Mouse (Mus musculus): Measurements from ENCODE around the gene Ubap1l. TPM values are rescaled to one million over a fixed set of nuclear protein-coding genes. Genes with fewer than 3 reads are reported as not detected.
"Not testable (repeated sequence)": the region's sequence is repeated elsewhere in the genome, so short reads cannot be mapped to it uniquely, and the experiment has no call there.

The Ubap1l gene
- polyA plus RNA-seq, 1 experiment from 2014 or later = 0.62 TPM

GRCm38 (mm10) chr9:65345439-65345838, 15.4 kb upstream of the Ubap1l start:
- not testable (repeated sequence) for ATAC-seq (ENCODE audit: low FRiP score, low TSS enrichment); H3K36me3 ChIP-seq (ENCODE audit: control insufficient read depth, insufficient read depth, low read length); H3K9me3 ChIP-seq (ENCODE audit: control insufficient read depth, low read length); H3K27me3 ChIP-seq (ENCODE audit: control insufficient read depth, insufficient read depth, low read length)
- peak overlapping the region; percentile 73 for H3K4me2 ChIP-seq (replicated peaks; ENCODE audit: low read depth, low read length)
- peak overlapping the region; percentile 83; the same call in 1 of the 2 replicates for H3K9ac ChIP-seq (ENCODE audit: low read depth, low read length)
- H3K4me3 ChIP-seq (ENCODE audit: low read length) = peak overlapping the region; percentile 78
- WGBS = 76% methylated on average over 11 of the region's 11 CpGs
- peak overlapping the region; percentile 94 for H3K27ac ChIP-seq (ENCODE audit: low read depth, low read length)
- peaks cover 11% of the 10 kb centered on the region for H3K4me1 ChIP-seq (ENCODE audit: control insufficient read depth, insufficient read depth, low read length)

GRCm38 (mm10) chr9:65345854-65346475, 14.9 kb upstream of the Ubap1l start, which contains the start of gene Pdcd7:
TSS of gene Pdcd7 (plus strand) at chr9:65346104.
- peak within 1 kb of the TSS; percentile 78 for H3K4me3 ChIP-seq (ENCODE audit: low read length)
- H3K27me3 ChIP-seq (ENCODE audit: control insufficient read depth, insufficient read depth, low read length) = no peaks in the 10 kb centered on the region
- peaks cover 13% of the 10 kb centered on the region for H3K4me1 ChIP-seq (ENCODE audit: control insufficient read depth, insufficient read depth, low read length)
- peak; percentile 93 for ATAC-seq (ENCODE audit: low FRiP score, low TSS enrichment)
- WGBS = under 1% methylated on average over 38 of the region's 59 CpGs
- H3K9ac ChIP-seq (ENCODE audit: low read depth, low read length) = peak within 1 kb of the TSS; percentile 83
- H3K4me2 ChIP-seq (replicated peaks; ENCODE audit: low read depth, low read length) = peak within 1 kb of the TSS; percentile 73
- peaks cover 4% of the 10 kb centered on the region; the same call in 1 of the 2 replicates for H3K9me3 ChIP-seq (ENCODE audit: control insufficient read depth, low read length)
- no peaks in the 10 kb centered on the region for H3K36me3 ChIP-seq (ENCODE audit: control insufficient read depth, insufficient read depth, low read length)
- H3K27ac ChIP-seq (ENCODE audit: low read depth, low read length) = peak within 1 kb of the TSS; percentile 94

GRCm38 (mm10) chr9:65346476-65347111, 14.2 kb upstream of the Ubap1l start:
- ATAC-seq (ENCODE audit: low FRiP score, low TSS enrichment) = peak; percentile 79
- H3K27ac ChIP-seq (ENCODE audit: low read depth, low read length) = peak overlapping the region; percentile 94
- peak overlapping the region; percentile 83 for H3K9ac ChIP-seq (ENCODE audit: low read depth, low read length)
- H3K4me3 ChIP-seq (ENCODE audit: low read length) = peak overlapping the region; percentile 78
- H3K4me2 ChIP-seq (replicated peaks; ENCODE audit: low read depth, low read length) = peak overlapping the region; percentile 73
- H3K27me3 ChIP-seq (ENCODE audit: control insufficient read depth, insufficient read depth, low read length) = no peaks in the 10 kb centered on the region
- H3K4me1 ChIP-seq (ENCODE audit: control insufficient read depth, insufficient read depth, low read length) = peaks cover 14% of the 10 kb centered on the region
- under 1% methylated on average over 72 of the region's 77 CpGs for WGBS
- peaks cover 4% of the 10 kb centered on the region; the same call in 1 of the 2 replicates for H3K9me3 ChIP-seq (ENCODE audit: control insufficient read depth, low read length)
- H3K36me3 ChIP-seq (ENCODE audit: control insufficient read depth, insufficient read depth, low read length) = no peaks in the 10 kb centered on the region

- H3K4me2 ChIP-seq (replicated peaks; ENCODE audit: low read depth, low read length) = peak overlapping the region; percentile 73
- no peak for ATAC-seq (ENCODE audit: low FRiP score, low TSS enrichment)
- H3K9ac ChIP-seq (ENCODE audit: low read depth, low read length) = peak overlapping the region; percentile 83
- H3K4me1 ChIP-seq (ENCODE audit: control insufficient read depth, insufficient read depth, low read length) = peaks cover 14% of the 10 kb centered on the region
- H3K9me3 ChIP-seq (ENCODE audit: control insufficient read depth, low read length) = peaks cover 4% of the 10 kb centered on the region; the same call in 1 of the 2 replicates
- H3K4me3 ChIP-seq (ENCODE audit: low read length) = peak overlapping the region; percentile 78
- H3K27ac ChIP-seq (ENCODE audit: low read depth, low read length) = peak overlapping the region; percentile 94
- H3K36me3 ChIP-seq (ENCODE audit: control insufficient read depth, insufficient read depth, low read length) = no peaks in the 10 kb centered on the region
- no peaks in the 10 kb centered on the region for H3K27me3 ChIP-seq (ENCODE audit: control insufficient read depth, insufficient read depth, low read length)
- WGBS = 45% methylated on average over 8 of the region's 8 CpGs
Measured at GRCm38 (mm10) chr9:65347112-65347850, 13.6 kb upstream of the Ubap1l start.

GRCm38 (mm10) chr9:65353251-65353650, 7.6 kb upstream of the Ubap1l start:
- WGBS = 90% methylated on average over 5 of the region's 5 CpGs
- H3K9ac ChIP-seq (ENCODE audit: low read depth, low read length) = no peak overlapping the region
- peaks cover 2% of the 10 kb centered on the region; the same call in 1 of the 2 replicates for H3K4me1 ChIP-seq (ENCODE audit: control insufficient read depth, insufficient read depth, low read length)
- peaks cover 29% of the 10 kb centered on the region for H3K36me3 ChIP-seq (ENCODE audit: control insufficient read depth, insufficient read depth, low read length)
- no peaks in the 10 kb centered on the region for H3K9me3 ChIP-seq (ENCODE audit: control insufficient read depth, low read length)
- no peak overlapping the region for H3K4me2 ChIP-seq (replicated peaks; ENCODE audit: low read depth, low read length)
- H3K27ac ChIP-seq (ENCODE audit: low read depth, low read length) = no peak overlapping the region
- H3K4me3 ChIP-seq (ENCODE audit: low read length) = no peak overlapping the region
- H3K27me3 ChIP-seq (ENCODE audit: control insufficient read depth, insufficient read depth, low read length) = no peaks in the 10 kb centered on the region
- ATAC-seq (ENCODE audit: low FRiP score, low TSS enrichment) = no peak

GRCm38 (mm10) chr9:65356561-65356960, 4.3 kb upstream of the Ubap1l start:
- H3K4me3 ChIP-seq (ENCODE audit: low read length) = no peak overlapping the region
- ATAC-seq (ENCODE audit: low FRiP score, low TSS enrichment) = no peak
- H3K36me3 ChIP-seq (ENCODE audit: control insufficient read depth, insufficient read depth, low read length) = peaks cover 62% of the 10 kb centered on the region
- no peaks in the 10 kb centered on the region for H3K27me3 ChIP-seq (ENCODE audit: control insufficient read depth, insufficient read depth, low read length)
- H3K9ac ChIP-seq (ENCODE audit: low read depth, low read length) = no peak overlapping the region
- WGBS = 91% methylated on average over 7 of the region's 7 CpGs
- H3K4me2 ChIP-seq (replicated peaks; ENCODE audit: low read depth, low read length) = no peak overlapping the region
- no peaks in the 10 kb centered on the region for H3K9me3 ChIP-seq (ENCODE audit: control insufficient read depth, low read length)
- no peaks in the 10 kb centered on the region for H3K4me1 ChIP-seq (ENCODE audit: control insufficient read depth, insufficient read depth, low read length)
- H3K27ac ChIP-seq (ENCODE audit: low read depth, low read length) = no peak overlapping the region

- no peak overlapping the region for H3K4me3 ChIP-seq (ENCODE audit: low read length)
- H3K27me3 ChIP-seq (ENCODE audit: control insufficient read depth, insufficient read depth, low read length) = no peaks in the 10 kb centered on the region
- H3K36me3 ChIP-seq (ENCODE audit: control insufficient read depth, insufficient read depth, low read length) = peaks cover 62% of the 10 kb centered on the region
- no peak overlapping the region for H3K9ac ChIP-seq (ENCODE audit: low read depth, low read length)
- ATAC-seq (ENCODE audit: low FRiP score, low TSS enrichment) = no peak
- no peak overlapping the region for H3K4me2 ChIP-seq (replicated peaks; ENCODE audit: low read depth, low read length)
- H3K27ac ChIP-seq (ENCODE audit: low read depth, low read length) = no peak overlapping the region
- H3K4me1 ChIP-seq (ENCODE audit: control insufficient read depth, insufficient read depth, low read length) = no peaks in the 10 kb centered on the region
- 89% methylated on average over 2 of the region's 2 CpGs for WGBS
- no peaks in the 10 kb centered on the region for H3K9me3 ChIP-seq (ENCODE audit: control insufficient read depth, low read length)
Measured at GRCm38 (mm10) chr9:65356971-65357370, 3.9 kb upstream of the Ubap1l start.

GRCm38 (mm10) chr9:65358956-65359480, 1.8 kb upstream of the Ubap1l start:
- Histone ChIP-seq H3K9me3 (ENCODE audit: control insufficient read depth, low read length) (no peaks in the 10 kb centered on the region), H3K36me3 (ENCODE audit: control insufficient read depth, insufficient read depth, low read length) (peaks cover 67% of the 10 kb centered on the region), H3K4me3 (ENCODE audit: low read length) (no peak overlapping the region), H3K27ac (ENCODE audit: low read depth, low read length) (no peak overlapping the region), H3K4me1 (ENCODE audit: control insufficient read depth, insufficient read depth, low read length) (0 out of 2 replicates have a peak, but pooled peaks cover 4% of the 10 kb centered on the region), H3K27me3 (ENCODE audit: control insufficient read depth, insufficient read depth, low read length) (no peaks in the 10 kb centered on the region), H3K9ac (ENCODE audit: low read depth, low read length) (no peak overlapping the region), H3K4me2 (replicated peaks; ENCODE audit: low read depth, low read length) (no peak overlapping the region)
- no peak for ATAC-seq (ENCODE audit: low FRiP score, low TSS enrichment)
- 75% methylated on average over 1 of the region's 1 CpGs for WGBS

Measured in kidney, embryonic 14.5 days (tissue).